Mouse (Mus musculus): ENCODE results near the gene Tanc1. TPM values are rescaled to one million over a fixed set of nuclear protein-coding genes. Genes with fewer than 3 reads are reported as not detected.

Tanc1 gene
- polyA plus RNA-seq, 1 experiment from 2014 or later: 2.4 TPM

GRCm38 (mm10) chr2:59642722-59643121, 30.9 kb downstream of the Tanc1 start:
- no peak overlapping the region for H3K4me3 ChIP-seq (ENCODE audit: low read depth, low read length)
- no peak overlapping the region for H3K9ac ChIP-seq (replicated peaks)
- TF ChIP-seq EP300 (IDR thresholded peaks at IDR 0.05; ENCODE audit: low read depth): no peak
- no peak for TF ChIP-seq CTCF (IDR thresholded peaks at IDR 0.05; ENCODE audit: low read depth)
- no peaks in the 10 kb centered on the region for H3K36me3 ChIP-seq (replicated peaks; ENCODE audit: insufficient read depth, low read length)
- WGBS (ENCODE audit: insufficient replicate concordance): 31% methylated on average over 8 of the region's 8 CpGs
- no peaks in the 10 kb centered on the region for H3K9me3 ChIP-seq (ENCODE audit: low read length)
- ATAC-seq (no peak), DNase-seq (no peak)
- no peaks in the 10 kb centered on the region for H3K27me3 ChIP-seq (ENCODE audit: insufficient read depth, low read length)
- H3K4me2 ChIP-seq (ENCODE audit: low read depth, low read length): no peak overlapping the region
- H3K27ac ChIP-seq (ENCODE audit: low read depth): no peak overlapping the region
- peaks cover 9% of the 10 kb centered on the region for H3K4me1 ChIP-seq (ENCODE audit: insufficient read depth)

DNA sequence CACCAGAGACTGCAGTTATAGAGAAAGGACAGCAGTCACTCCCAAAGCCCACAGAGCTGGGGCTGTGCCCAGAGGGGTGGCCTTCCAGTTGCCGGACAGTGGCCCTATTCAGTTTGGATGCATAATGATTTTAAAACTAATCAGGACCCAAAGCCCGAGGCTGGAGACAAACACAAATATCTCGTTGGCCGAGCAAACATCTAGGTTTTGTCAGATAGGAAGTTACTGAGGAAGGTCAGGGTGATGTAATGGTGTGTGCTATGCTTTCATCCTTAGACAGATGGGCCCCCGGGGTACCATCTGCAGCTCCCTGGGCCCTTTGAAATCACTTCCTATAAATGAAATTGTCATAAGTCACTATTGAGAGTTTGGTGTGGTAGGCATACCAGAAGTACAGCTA, 33.0 kb downstream of the Tanc1 start:
- peaks cover 9% of the 10 kb centered on the region for H3K4me1 ChIP-seq (ENCODE audit: insufficient read depth)
- ATAC-seq: no peak
- H3K9ac ChIP-seq (replicated peaks): no peak overlapping the region
- DNase-seq: no peak
- H3K27ac ChIP-seq (ENCODE audit: low read depth): no peak overlapping the region
- H3K4me3 ChIP-seq (ENCODE audit: low read depth, low read length): no peak overlapping the region
- H3K9me3 ChIP-seq (ENCODE audit: low read length): no peaks in the 10 kb centered on the region
- H3K36me3 ChIP-seq (replicated peaks; ENCODE audit: insufficient read depth, low read length): no peaks in the 10 kb centered on the region
- TF ChIP-seq EP300 (IDR thresholded peaks at IDR 0.05; ENCODE audit: low read depth) (no peak), CTCF (IDR thresholded peaks at IDR 0.05; ENCODE audit: low read depth) (no peak)
- 9% methylated on average over 5 of the region's 5 CpGs for WGBS (ENCODE audit: insufficient replicate concordance)
- H3K4me2 ChIP-seq (ENCODE audit: low read depth, low read length): no peak overlapping the region
- H3K27me3 ChIP-seq (ENCODE audit: insufficient read depth, low read length): no peaks in the 10 kb centered on the region

DNA sequence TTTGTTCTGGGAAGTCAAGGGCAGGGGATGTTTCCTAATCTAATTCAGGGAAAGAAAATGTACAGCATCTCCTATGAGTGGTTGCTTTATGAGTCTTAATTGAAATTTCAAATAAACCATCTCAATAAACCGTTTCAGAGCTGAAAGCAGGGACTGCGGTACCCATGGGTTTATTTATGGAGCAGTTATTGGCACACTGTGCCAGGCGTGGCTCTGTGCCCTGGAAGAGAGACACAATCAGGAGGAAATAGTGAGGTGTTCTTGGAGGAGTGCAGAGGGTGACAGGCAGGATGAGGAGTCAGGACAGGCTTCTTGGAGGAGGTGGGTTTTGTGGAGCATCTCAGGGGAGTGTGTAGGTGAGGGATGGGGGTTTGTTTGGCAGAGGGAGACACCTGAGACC, 33.7 kb downstream of the Tanc1 start:
- DNase-seq: no peak
- no peak for ATAC-seq
- WGBS (ENCODE audit: insufficient replicate concordance): 54% methylated on average over 3 of the region's 3 CpGs

DNA sequence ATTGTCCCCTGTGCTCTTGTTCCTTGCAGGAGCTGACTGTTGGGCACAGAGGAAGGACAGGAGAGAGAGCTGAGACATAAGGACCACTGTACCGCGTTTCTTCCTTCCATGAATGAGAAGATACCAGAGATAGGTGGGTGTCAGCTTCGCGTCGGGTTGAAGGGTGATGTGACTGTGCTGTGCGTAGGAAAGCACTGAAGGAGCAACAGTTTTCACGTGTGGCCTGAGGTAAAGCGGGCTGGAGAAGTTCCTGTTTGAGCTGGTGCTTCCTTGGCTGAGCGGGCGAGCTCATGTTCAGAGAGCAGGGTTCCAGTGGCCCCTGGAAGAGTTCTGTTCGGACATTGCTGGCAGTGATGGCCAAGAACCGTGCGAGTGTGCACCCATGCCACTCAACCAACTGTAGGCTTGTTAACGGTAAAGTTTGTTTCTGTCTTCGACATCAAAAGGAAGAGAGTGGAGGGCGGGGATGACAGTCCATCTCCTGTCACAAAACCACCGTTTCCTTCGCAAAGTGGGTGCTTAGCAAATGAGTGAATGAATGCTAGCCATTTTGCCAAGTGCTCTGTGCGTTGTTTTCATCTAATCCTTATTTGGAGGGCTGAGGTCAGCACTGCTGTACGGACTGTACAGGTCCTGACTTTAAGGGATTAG, 35.0 kb downstream of the Tanc1 start:
- H3K4me1 ChIP-seq (ENCODE audit: insufficient read depth): peaks cover 9% of the 10 kb centered on the region
- no peaks in the 10 kb centered on the region for H3K27me3 ChIP-seq (ENCODE audit: insufficient read depth, low read length)
- ATAC-seq: no peak
- no peak overlapping the region for H3K4me2 ChIP-seq (ENCODE audit: low read depth, low read length)
- TF ChIP-seq CTCF (IDR thresholded peaks at IDR 0.05; ENCODE audit: low read depth): no peak
- TF ChIP-seq EP300 (IDR thresholded peaks at IDR 0.05; ENCODE audit: low read depth): no peak
- no peak for DNase-seq
- H3K9ac ChIP-seq (replicated peaks): no peak overlapping the region
- H3K9me3 ChIP-seq (ENCODE audit: low read length): no peaks in the 10 kb centered on the region
- H3K36me3 ChIP-seq (replicated peaks; ENCODE audit: insufficient read depth, low read length): no peaks in the 10 kb centered on the region
- no peak overlapping the region for H3K27ac ChIP-seq (ENCODE audit: low read depth)
- 41% methylated on average over 20 of the region's 20 CpGs for WGBS (ENCODE audit: insufficient replicate concordance)
- H3K4me3 ChIP-seq (ENCODE audit: low read depth, low read length): no peak overlapping the region

More for the DNA sequence above, 33.7 kb downstream of the Tanc1 start:
- Histone ChIP-seq H3K4me3 (ENCODE audit: low read depth, low read length) (no peak overlapping the region), H3K36me3 (replicated peaks; ENCODE audit: insufficient read depth, low read length) (no peaks in the 10 kb centered on the region), H3K27me3 (ENCODE audit: insufficient read depth, low read length) (no peaks in the 10 kb centered on the region), H3K4me1 (ENCODE audit: insufficient read depth) (peaks cover 9% of the 10 kb centered on the region), H3K4me2 (ENCODE audit: low read depth, low read length) (no peak overlapping the region), H3K27ac (ENCODE audit: low read depth) (no peak overlapping the region), H3K9me3 (ENCODE audit: low read length) (no peaks in the 10 kb centered on the region), H3K9ac (replicated peaks) (no peak overlapping the region)
- TF ChIP-seq EP300 (IDR thresholded peaks at IDR 0.05; ENCODE audit: low read depth) (no peak), CTCF (IDR thresholded peaks at IDR 0.05; ENCODE audit: low read depth) (no peak)

- H3K9me3 ChIP-seq (ENCODE audit: low read length): no peaks in the 10 kb centered on the region
- H3K4me1 ChIP-seq (ENCODE audit: insufficient read depth): peaks cover 19% of the 10 kb centered on the region
- 58% methylated on average over 12 of the region's 12 CpGs for WGBS (ENCODE audit: insufficient replicate concordance)
- no peaks in the 10 kb centered on the region for H3K36me3 ChIP-seq (replicated peaks; ENCODE audit: insufficient read depth, low read length)
- H3K4me2 ChIP-seq (ENCODE audit: low read depth, low read length): no peak overlapping the region
- H3K27me3 ChIP-seq (ENCODE audit: insufficient read depth, low read length): no peaks in the 10 kb centered on the region
- no peak overlapping the region for H3K27ac ChIP-seq (ENCODE audit: low read depth)
- TF ChIP-seq EP300 (IDR thresholded peaks at IDR 0.05; ENCODE audit: low read depth) (no peak), CTCF (IDR thresholded peaks at IDR 0.05; ENCODE audit: low read depth) (no peak)
- ATAC-seq (no peak), DNase-seq (no peak)
- H3K4me3 ChIP-seq (ENCODE audit: low read depth, low read length): no peak overlapping the region
- H3K9ac ChIP-seq (replicated peaks): no peak overlapping the region
These were observed 36.6 kb downstream of the Tanc1 start for GRCm38 (mm10) chr2:59648444-59648843.

GRCm38 (mm10) chr2:59651801-59652200, 40.0 kb downstream of the Tanc1 start:
- Histone ChIP-seq H3K27me3 (ENCODE audit: insufficient read depth, low read length) (no peaks in the 10 kb centered on the region), H3K9me3 (ENCODE audit: low read length) (no peaks in the 10 kb centered on the region), H3K9ac (replicated peaks) (no peak overlapping the region), H3K27ac (ENCODE audit: low read depth) (no peak overlapping the region), H3K4me3 (ENCODE audit: low read depth, low read length) (no peak overlapping the region), H3K4me2 (ENCODE audit: low read depth, low read length) (no peak overlapping the region), H3K36me3 (replicated peaks; ENCODE audit: insufficient read depth, low read length) (no peaks in the 10 kb centered on the region), H3K4me1 (ENCODE audit: insufficient read depth) (peaks cover 13% of the 10 kb centered on the region)
- no peak for TF ChIP-seq EP300 (IDR thresholded peaks at IDR 0.05; ENCODE audit: low read depth)
- TF ChIP-seq CTCF (IDR thresholded peaks at IDR 0.05; ENCODE audit: low read depth): no peak
- no peak for DNase-seq
- no peak for ATAC-seq
- 84% methylated on average over 8 of the region's 8 CpGs for WGBS (ENCODE audit: insufficient replicate concordance)
